Mouse (Mus musculus): ENCODE measurements around the gene Disp2. TPM values are rescaled to one million over a fixed set of nuclear protein-coding genes. Genes with fewer than 3 reads are reported as not detected.

The Disp2 gene
- polyA plus RNA-seq (2012; fragmentation: generic; extraction: Trizol) = 0.06 TPM

- Histone ChIP-seq H3K27me3 (ENCODE audit: control insufficient read depth, insufficient read depth, insufficient read length) (no peaks in the 10 kb centered on the region), H3ac (ENCODE audit: control insufficient read depth, insufficient read length) (no peak within 1 kb of the TSS), H3K4me3 (peak within 1 kb of the TSS; percentile 6), H3K4me2 (ENCODE audit: low read depth) (peak within 1 kb of the TSS; percentile 78), H3K79me2 (ENCODE audit: control insufficient read depth, insufficient read depth) (no peaks in the 10 kb centered on the region), H3K36me3 (ENCODE audit: control insufficient read depth, insufficient read depth) (no peaks in the 10 kb centered on the region)
- TF ChIP-seq E2F4 (IDR thresholded peaks at IDR 0.05; ENCODE audit: insufficient read depth) = no peak
- no peak for TF ChIP-seq MAX (IDR thresholded peaks at IDR 0.05; ENCODE audit: low read depth)
- TF ChIP-seq TCF3 (IDR thresholded peaks at IDR 0.05; ENCODE audit: insufficient read length, low read depth) = peak; percentile 78
- TF ChIP-seq REST (IDR thresholded peaks at IDR 0.05; ENCODE audit: insufficient read depth, insufficient read length) = peak; percentile 97
- TF ChIP-seq POLR2A (IDR thresholded peaks at IDR 0.05; ENCODE audit: insufficient read length, low read depth) = peak; percentile 20
- peak in 2 of 3 experiments; percentile 83 to 93 for TF ChIP-seq MYOD1 (IDR thresholded peaks at IDR 0.05; ENCODE audit: control insufficient read depth in 1 of 3, insufficient read length in 2 of 3, low read depth in 2 of 3)
- TF ChIP-seq USF1 (IDR thresholded peaks at IDR 0.05; ENCODE audit: low read depth) = no peak
- peak; percentile 59 to 94 (median 92) for TF ChIP-seq MYOG (IDR thresholded peaks at IDR 0.05; ENCODE audit: control insufficient read depth in 1 of 3, insufficient read depth in 1 of 3, insufficient read length in 2 of 3, low read depth in 2 of 3)
- peak; percentile 51 for TF ChIP-seq TCF12 (IDR thresholded peaks at IDR 0.05; ENCODE audit: insufficient read depth, poor library complexity, severe bottlenecking)
Measured at GRCm38 (mm10) chr2:118779504-118780480, at the start of gene Disp2. TSS of gene Disp2 (plus strand) at chr2:118779719.

GRCm38 (mm10) chr2:118729816-118730621 is 49.5 kb upstream of the Disp2 start:
- no peak for TF ChIP-seq MYOG (IDR thresholded peaks at IDR 0.05; ENCODE audit: control insufficient read depth in 1 of 3, insufficient read depth in 1 of 3, insufficient read length in 2 of 3, low read depth in 2 of 3)
- no peak for TF ChIP-seq POLR2A (IDR thresholded peaks at IDR 0.05; ENCODE audit: insufficient read length, low read depth)
- no peak for TF ChIP-seq POLR2AphosphoS2 (IDR thresholded peaks at IDR 0.05; ENCODE audit: insufficient read length, low read depth)
- TF ChIP-seq SRF (IDR thresholded peaks at IDR 0.05; ENCODE audit: control insufficient read depth, insufficient read length, low read depth) = no peak
- TF ChIP-seq USF1 (IDR thresholded peaks at IDR 0.05; ENCODE audit: low read depth) = no peak
- TF ChIP-seq E2F4 (IDR thresholded peaks at IDR 0.05; ENCODE audit: insufficient read depth) = no peak
- TF ChIP-seq MAX (IDR thresholded peaks at IDR 0.05; ENCODE audit: low read depth) = no peak
- TF ChIP-seq MYOD1 (IDR thresholded peaks at IDR 0.05; ENCODE audit: control insufficient read depth in 1 of 3, insufficient read length in 2 of 3, low read depth in 2 of 3) = no peak
- no peak for TF ChIP-seq REST (IDR thresholded peaks at IDR 0.05; ENCODE audit: insufficient read depth, insufficient read length)
- TF ChIP-seq TCF3 (IDR thresholded peaks at IDR 0.05; ENCODE audit: insufficient read length, low read depth) = no peak
- TF ChIP-seq TCF12 (IDR thresholded peaks at IDR 0.05; ENCODE audit: insufficient read depth, poor library complexity, severe bottlenecking) = no peak
- TF ChIP-seq CEBPB (IDR thresholded peaks at IDR 0.05; ENCODE audit: insufficient read depth, poor library complexity, severe bottlenecking) = no peak
- Histone ChIP-seq H3ac (ENCODE audit: control insufficient read depth, insufficient read length) (no peak overlapping the region), H3K27me3 (ENCODE audit: control insufficient read depth, insufficient read depth, insufficient read length) (peaks cover 37% of the 10 kb centered on the region), H3K36me3 (ENCODE audit: control insufficient read depth, insufficient read depth) (no peaks in the 10 kb centered on the region), H3K79me2 (ENCODE audit: control insufficient read depth, insufficient read depth) (no peaks in the 10 kb centered on the region), H3K4me3 (no peak overlapping the region), H3K4me2 (ENCODE audit: low read depth) (no peak overlapping the region)

- Histone ChIP-seq H3K4me2 (ENCODE audit: low read depth) (no peak overlapping the region), H3K4me3 (no peak overlapping the region), H3K36me3 (ENCODE audit: control insufficient read depth, insufficient read depth) (no peaks in the 10 kb centered on the region), H3K79me2 (ENCODE audit: control insufficient read depth, insufficient read depth) (no peaks in the 10 kb centered on the region), H3ac (ENCODE audit: control insufficient read depth, insufficient read length) (no peak overlapping the region), H3K27me3 (ENCODE audit: control insufficient read depth, insufficient read depth, insufficient read length) (peaks cover 32% of the 10 kb centered on the region)
- TF ChIP-seq REST (IDR thresholded peaks at IDR 0.05; ENCODE audit: insufficient read depth, insufficient read length) = no peak
- TF ChIP-seq SRF (IDR thresholded peaks at IDR 0.05; ENCODE audit: control insufficient read depth, insufficient read length, low read depth) = no peak
- TF ChIP-seq MYOD1 (IDR thresholded peaks at IDR 0.05; ENCODE audit: control insufficient read depth in 1 of 3, insufficient read length in 2 of 3, low read depth in 2 of 3) = peak in 2 of 3 experiments; percentile 60 to 66
- TF ChIP-seq MYOG (IDR thresholded peaks at IDR 0.05; ENCODE audit: control insufficient read depth in 1 of 3, insufficient read depth in 1 of 3, insufficient read length in 2 of 3, low read depth in 2 of 3) = peak in 2 of 3 experiments; percentile 15 to 73
Measured at GRCm38 (mm10) chr2:118730622-118730915, 49.0 kb upstream of the Disp2 start.

GRCm38 (mm10) chr2:118731981-118732380 is 47.5 kb upstream of the Disp2 start:
- no peaks in the 10 kb centered on the region for H3K36me3 ChIP-seq (ENCODE audit: control insufficient read depth, insufficient read depth)
- peaks cover 24% of the 10 kb centered on the region for H3K27me3 ChIP-seq (ENCODE audit: control insufficient read depth, insufficient read depth, insufficient read length)
- H3K4me2 ChIP-seq (ENCODE audit: low read depth) = no peak overlapping the region
- no peak overlapping the region for H3ac ChIP-seq (ENCODE audit: control insufficient read depth, insufficient read length)
- H3K4me3 ChIP-seq = no peak overlapping the region
- no peak for TF ChIP-seq TCF12 (IDR thresholded peaks at IDR 0.05; ENCODE audit: insufficient read depth, poor library complexity, severe bottlenecking)
- H3K79me2 ChIP-seq (ENCODE audit: control insufficient read depth, insufficient read depth) = no peaks in the 10 kb centered on the region

- Histone ChIP-seq H3K36me3 (ENCODE audit: control insufficient read depth, insufficient read depth) (no peaks in the 10 kb centered on the region), H3K27me3 (ENCODE audit: control insufficient read depth, insufficient read depth, insufficient read length) (peaks cover 17% of the 10 kb centered on the region), H3K79me2 (ENCODE audit: control insufficient read depth, insufficient read depth) (no peaks in the 10 kb centered on the region), H3K4me3 (no peak overlapping the region), H3ac (ENCODE audit: control insufficient read depth, insufficient read length) (no peak overlapping the region), H3K4me2 (ENCODE audit: low read depth) (no peak overlapping the region)
- TF ChIP-seq MAX (IDR thresholded peaks at IDR 0.05; ENCODE audit: low read depth) (no peak), REST (IDR thresholded peaks at IDR 0.05; ENCODE audit: insufficient read depth, insufficient read length) (no peak), POLR2A (IDR thresholded peaks at IDR 0.05; ENCODE audit: insufficient read length, low read depth) (no peak), USF1 (IDR thresholded peaks at IDR 0.05; ENCODE audit: low read depth) (no peak)
Measured at GRCm38 (mm10) chr2:118733341-118733740, 46.2 kb upstream of the Disp2 start.

All from myocyte (in vitro differentiated cells).